Mouse (Mus musculus): Measurements from ENCODE around the gene Fam57b. TPM values are rescaled to one million over a fixed set of nuclear protein-coding genes. Genes with fewer than 3 reads are reported as not detected.

The Fam57b gene
- polyA plus RNA-seq, 1 experiment = 0.30 TPM

GRCm38 (mm10) chr7:126766201-126766600 is 31.3 kb upstream of the Fam57b start, which contains the start of gene Gdpd3:
Gene Gdpd3 (plus strand): TSS chr7:126766334.
- no peak for DNase-seq (ENCODE audit: low read depth in 1 of 2, low spot score in 2 of 2)
- Histone ChIP-seq H3K4me1 (ENCODE audit: control insufficient read depth, insufficient read depth, insufficient read length) (no peaks in the 10 kb centered on the region), H3K27ac (ENCODE audit: insufficient read depth, low read length) (no peak within 1 kb of the TSS), H3K4me3 (ENCODE audit: extremely low read depth, insufficient read depth, insufficient read length) (no peak within 1 kb of the TSS), H3K36me3 (ENCODE audit: control insufficient read depth, insufficient read depth, low read length) (peaks cover 25% of the 10 kb centered on the region), H3K27me3 (ENCODE audit: control insufficient read depth, insufficient read depth, low read length) (no peaks in the 10 kb centered on the region)
- no peak for TF ChIP-seq CTCF (IDR thresholded peaks at IDR 0.05; ENCODE audit: extremely low read depth, insufficient read depth, insufficient read length, insufficient replicate concordance)
- TF ChIP-seq POLR2A (IDR thresholded peaks at IDR 0.05; ENCODE audit: low read depth, low read length) = no peak
- WGBS = 93% methylated on average over 16 of the region's 16 CpGs

- H3K4me3 ChIP-seq (ENCODE audit: extremely low read depth, insufficient read depth, insufficient read length) = no peak overlapping the region
- no peak overlapping the region for H3K27ac ChIP-seq (ENCODE audit: insufficient read depth, low read length)
- no peaks in the 10 kb centered on the region for H3K27me3 ChIP-seq (ENCODE audit: control insufficient read depth, insufficient read depth, low read length)
- H3K36me3 ChIP-seq (ENCODE audit: control insufficient read depth, insufficient read depth, low read length) = peaks cover 25% of the 10 kb centered on the region
- no peaks in the 10 kb centered on the region for H3K4me1 ChIP-seq (ENCODE audit: control insufficient read depth, insufficient read depth, insufficient read length)
- no peak for TF ChIP-seq POLR2A (IDR thresholded peaks at IDR 0.05; ENCODE audit: low read depth, low read length)
- TF ChIP-seq CTCF (IDR thresholded peaks at IDR 0.05; ENCODE audit: extremely low read depth, insufficient read depth, insufficient read length, insufficient replicate concordance) = no peak
- DNase-seq (ENCODE audit: low read depth in 1 of 2, low spot score in 2 of 2) = no peak
- WGBS = 91% methylated on average over 8 of the region's 8 CpGs
Measured at GRCm38 (mm10) chr7:126767001-126767400, 30.5 kb upstream of the Fam57b start.

- Histone ChIP-seq H3K4me3 (ENCODE audit: extremely low read depth, insufficient read depth, insufficient read length) (no peak overlapping the region), H3K27ac (ENCODE audit: insufficient read depth, low read length) (no peak overlapping the region), H3K36me3 (ENCODE audit: control insufficient read depth, insufficient read depth, low read length) (peaks cover 13% of the 10 kb centered on the region), H3K27me3 (ENCODE audit: control insufficient read depth, insufficient read depth, low read length) (no peaks in the 10 kb centered on the region), H3K4me1 (ENCODE audit: control insufficient read depth, insufficient read depth, insufficient read length) (peaks cover 8% of the 10 kb centered on the region; the same call in 1 of the 2 replicates)
- TF ChIP-seq POLR2A (IDR thresholded peaks at IDR 0.05; ENCODE audit: low read depth, low read length) = no peak
- no peak for TF ChIP-seq CTCF (IDR thresholded peaks at IDR 0.05; ENCODE audit: extremely low read depth, insufficient read depth, insufficient read length, insufficient replicate concordance)
- DNase-seq (ENCODE audit: low read depth in 1 of 2, low spot score in 2 of 2) = no peak
- WGBS = 78% methylated on average over 12 of the region's 12 CpGs
Measured at GRCm38 (mm10) chr7:126770784-126771183, 26.7 kb upstream of the Fam57b start.

- Histone ChIP-seq H3K27ac (ENCODE audit: insufficient read depth, low read length) (no peak overlapping the region), H3K36me3 (ENCODE audit: control insufficient read depth, insufficient read depth, low read length) (peaks cover 6% of the 10 kb centered on the region; the same call in 1 of the 2 replicates), H3K4me3 (ENCODE audit: extremely low read depth, insufficient read depth, insufficient read length) (no peak overlapping the region), H3K27me3 (ENCODE audit: control insufficient read depth, insufficient read depth, low read length) (no peaks in the 10 kb centered on the region), H3K4me1 (ENCODE audit: control insufficient read depth, insufficient read depth, insufficient read length) (peaks cover 22% of the 10 kb centered on the region)
- TF ChIP-seq POLR2A (IDR thresholded peaks at IDR 0.05; ENCODE audit: low read depth, low read length) (no peak), CTCF (IDR thresholded peaks at IDR 0.05; ENCODE audit: extremely low read depth, insufficient read depth, insufficient read length, insufficient replicate concordance) (no peak)
- no peak for DNase-seq (ENCODE audit: low read depth in 1 of 2, low spot score in 2 of 2)
- 71% methylated on average over 2 of the region's 2 CpGs for WGBS
Measured at GRCm38 (mm10) chr7:126773351-126773750, 24.1 kb upstream of the Fam57b start.

GRCm38 (mm10) chr7:126774463-126774862 is 23.0 kb upstream of the Fam57b start:
- Histone ChIP-seq H3K4me1 (ENCODE audit: control insufficient read depth, insufficient read depth, insufficient read length) (peaks cover 22% of the 10 kb centered on the region), H3K36me3 (ENCODE audit: control insufficient read depth, insufficient read depth, low read length) (peaks cover 10% of the 10 kb centered on the region; the same call in 1 of the 2 replicates), H3K4me3 (ENCODE audit: extremely low read depth, insufficient read depth, insufficient read length) (no peak overlapping the region), H3K27me3 (ENCODE audit: control insufficient read depth, insufficient read depth, low read length) (no peaks in the 10 kb centered on the region), H3K27ac (ENCODE audit: insufficient read depth, low read length) (peak overlapping the region; percentile 47; the same call in 1 of the 2 replicates)
- WGBS = 32% methylated on average over 2 of the region's 2 CpGs
- TF ChIP-seq POLR2A (IDR thresholded peaks at IDR 0.05; ENCODE audit: low read depth, low read length) (no peak), CTCF (IDR thresholded peaks at IDR 0.05; ENCODE audit: extremely low read depth, insufficient read depth, insufficient read length, insufficient replicate concordance) (no peak)
- DNase-seq (ENCODE audit: low read depth in 1 of 2, low spot score in 2 of 2) = no peak

- Histone ChIP-seq H3K36me3 (ENCODE audit: control insufficient read depth, insufficient read depth, low read length) (peaks cover 9% of the 10 kb centered on the region; the same call in 1 of the 2 replicates), H3K4me3 (ENCODE audit: extremely low read depth, insufficient read depth, insufficient read length) (no peak overlapping the region), H3K27ac (ENCODE audit: insufficient read depth, low read length) (peak overlapping the region; percentile 16), H3K4me1 (ENCODE audit: control insufficient read depth, insufficient read depth, insufficient read length) (peaks cover 25% of the 10 kb centered on the region), H3K27me3 (ENCODE audit: control insufficient read depth, insufficient read depth, low read length) (no peaks in the 10 kb centered on the region)
- 59% methylated on average over 10 of the region's 10 CpGs for WGBS
- TF ChIP-seq POLR2A (IDR thresholded peaks at IDR 0.05; ENCODE audit: low read depth, low read length) (no peak), CTCF (IDR thresholded peaks at IDR 0.05; ENCODE audit: extremely low read depth, insufficient read depth, insufficient read length, insufficient replicate concordance) (peak; percentile 46; the same call in 1 of the 2 replicates)
- no peak for DNase-seq (ENCODE audit: low read depth in 1 of 2, low spot score in 2 of 2)
Measured at GRCm38 (mm10) chr7:126775185-126775977, 22.1 kb upstream of the Fam57b start.

- H3K4me1 ChIP-seq (ENCODE audit: control insufficient read depth, insufficient read depth, insufficient read length) = peaks cover 25% of the 10 kb centered on the region
- peaks cover 9% of the 10 kb centered on the region; the same call in 1 of the 2 replicates for H3K36me3 ChIP-seq (ENCODE audit: control insufficient read depth, insufficient read depth, low read length)
- WGBS = 86% methylated on average over 3 of the region's 3 CpGs
- H3K27me3 ChIP-seq (ENCODE audit: control insufficient read depth, insufficient read depth, low read length) = no peaks in the 10 kb centered on the region
- peak overlapping the region; percentile 16 for H3K27ac ChIP-seq (ENCODE audit: insufficient read depth, low read length)
- no peak overlapping the region for H3K4me3 ChIP-seq (ENCODE audit: extremely low read depth, insufficient read depth, insufficient read length)
- no peak for DNase-seq (ENCODE audit: low read depth in 1 of 2, low spot score in 2 of 2)
- TF ChIP-seq POLR2A (IDR thresholded peaks at IDR 0.05; ENCODE audit: low read depth, low read length) (no peak), CTCF (IDR thresholded peaks at IDR 0.05; ENCODE audit: extremely low read depth, insufficient read depth, insufficient read length, insufficient replicate concordance) (no peak)
Measured at GRCm38 (mm10) chr7:126775978-126776234, 21.6 kb upstream of the Fam57b start.

All from spleen, adult 2 months (tissue).